Mouse (Mus musculus) lung, postnatal 0 days (tissue): ENCODE measurements at regions not wholly inside any gene's neighbourhood (a gene's known extent, or its start where the extent isn't known, plus 50 kb on each side); places are given as distances from the start of the nearest gene placed in this dataset.

ENCODE experiments used
- ATAC-seq: fragments of 200-750 bp; cut with Nextera tagmentation; 2 replicates; pipeline ENCODE4 v1.8.0; 2017; ENCODE audit warnings: moderate library complexity
- DNase-seq: peaks from one replicate; pipeline ENCODE4 v3.0.0-alpha.2; 2016; ENCODE audit warnings: low spot score
- H3K27ac ChIP-seq: fragments of 300-500 bp; sonication (generic); 2 replicates; pipeline ENCODE4 v1.5.1; 2014; ENCODE audit warnings: antibody characterized with exemption, mild to moderate bottlenecking, low read length, mixed read lengths
- H3K27me3 ChIP-seq: fragments of 300-500 bp; sonication (generic); replicated peaks from 2 replicates; pipeline ENCODE4 v1.6.1; 2014; ENCODE audit warnings: low read length, mixed read lengths; ENCODE audit not compliant: insufficient read depth
- H3K36me3 ChIP-seq: fragments of 300-500 bp; sonication (generic); 2 replicates; pipeline ENCODE4 v1.6.1; 2014; ENCODE audit warnings: low read length, mixed read lengths; ENCODE audit not compliant: insufficient read depth
- H3K4me1 ChIP-seq: fragments of 300-500 bp; sonication (generic); 2 replicates; pipeline ENCODE4 v1.6.1; 2014; ENCODE audit warnings: antibody characterized with exemption, low read depth, low read length, mixed read lengths; ENCODE audit not compliant: insufficient read depth
- H3K4me2 ChIP-seq: fragments of 300-500 bp; sonication (generic); replicated peaks from 2 replicates; pipeline ENCODE4 v1.6.1; 2014; ENCODE audit warnings: low read depth, mild to moderate bottlenecking, low read length, moderate library complexity, mixed read lengths
- H3K4me3 ChIP-seq: fragments of 300-500 bp; sonication (generic); 2 replicates; pipeline ENCODE4 v1.5.1; 2014; ENCODE audit warnings: low read depth, low read length
- H3K9ac ChIP-seq: fragments of 300-500 bp; sonication (generic); replicated peaks from 2 replicates; pipeline ENCODE4 v1.6.1; 2014; ENCODE audit warnings: low read depth, mild to moderate bottlenecking
- H3K9me3 ChIP-seq: fragments of 300-500 bp; sonication (generic); 2 replicates; pipeline ENCODE4 v1.6.1; 2016; ENCODE audit warnings: low read length, mixed read lengths
- CTCF ChIP-seq: IDR thresholded peaks from 2 replicates; pipeline ENCODE4 v1.5.1; 2016; ENCODE audit warnings: antibody characterized with exemption, mild to moderate bottlenecking
- EP300 ChIP-seq: IDR thresholded peaks from 2 replicates; pipeline ENCODE4 v1.6.1; 2016; ENCODE audit warnings: antibody characterized with exemption, mild to moderate bottlenecking, control low read depth
- WGBS: fragments of 180-500 bp; shearing (Covaris S2); extraction: QIAGEN DNeasy Blood & Tissue Kit; methylation state at CpG from one replicate; pipeline ENCODE4 v1.1.7; 2014; 5-methylcytosine and 5-hydroxymethylcytosine counted together

DNA sequence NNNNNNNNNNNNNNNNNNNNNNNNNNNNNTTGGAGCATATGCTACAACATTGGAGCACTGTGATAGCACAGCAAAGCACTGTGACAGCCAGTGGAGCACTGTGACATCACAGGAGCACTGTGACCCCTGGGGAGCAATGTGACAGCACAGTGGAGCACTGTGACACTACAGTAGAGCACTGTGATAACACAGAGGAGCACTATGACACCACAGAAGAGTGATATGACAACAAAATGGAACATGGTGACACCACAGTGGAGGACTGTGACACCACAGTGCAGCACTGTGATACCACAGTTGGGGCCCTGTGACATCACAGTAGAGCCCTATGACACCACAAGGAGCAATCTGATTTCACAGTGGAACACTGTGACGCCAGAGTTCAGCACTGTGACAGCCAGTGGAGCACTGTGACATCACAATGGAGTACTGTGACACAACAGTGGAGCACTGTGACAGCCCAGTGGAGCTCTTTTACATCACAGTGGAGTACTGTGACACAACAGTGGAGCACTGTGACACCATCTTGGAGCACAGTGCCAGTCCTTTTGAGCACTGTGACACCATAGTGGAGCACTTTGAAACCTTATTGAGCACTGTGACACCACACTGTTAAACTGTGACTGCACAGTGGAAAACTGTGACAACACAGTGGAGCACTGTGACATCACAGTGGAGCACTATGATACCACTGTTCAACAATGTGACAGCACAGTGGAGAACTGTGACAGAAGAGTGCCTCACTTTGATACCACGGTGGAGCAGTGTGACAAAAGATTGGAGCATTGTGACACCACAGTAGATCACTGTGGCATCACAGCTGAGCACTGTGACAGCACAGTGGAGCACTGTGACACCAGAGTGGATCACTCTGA lies 116.9 kb upstream of the Vmn1r2 start:
- no peaks in the 10 kb centered on the region for H3K27me3 ChIP-seq
- H3K9ac ChIP-seq = no peak overlapping the region
- no peak overlapping the region for H3K4me3 ChIP-seq
- no peak overlapping the region for H3K4me2 ChIP-seq
- no peak overlapping the region for H3K27ac ChIP-seq
- TF ChIP-seq EP300 (no peak), CTCF (no peak)
- H3K4me1 ChIP-seq = no peaks in the 10 kb centered on the region
- peaks cover 41% of the 10 kb centered on the region for H3K9me3 ChIP-seq
- DNase-seq = no peak
- WGBS = 52% methylated on average over 2 of the region's 2 CpGs
- no peaks in the 10 kb centered on the region for H3K36me3 ChIP-seq
- peak; percentile 52 for ATAC-seq

DNA sequence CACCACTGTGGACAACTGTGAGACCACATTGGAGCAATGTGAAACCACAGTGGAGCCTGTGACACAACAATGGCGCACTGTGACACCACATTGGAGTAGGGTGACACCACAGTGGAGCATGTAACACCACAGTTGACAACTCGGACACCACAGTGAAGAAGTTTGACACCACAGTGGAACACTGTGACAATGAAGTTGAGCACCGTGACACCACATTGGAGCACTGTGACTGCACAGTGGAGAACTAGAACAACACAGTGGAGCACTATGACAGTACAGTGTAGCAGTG lies 116.3 kb upstream of the Vmn1r2 start:
- no peak overlapping the region for H3K27ac ChIP-seq
- no peaks in the 10 kb centered on the region for H3K36me3 ChIP-seq
- no peak for ATAC-seq
- H3K4me3 ChIP-seq = no peak overlapping the region
- TF ChIP-seq EP300 = no peak
- TF ChIP-seq CTCF = no peak
- H3K9me3 ChIP-seq = peaks cover 47% of the 10 kb centered on the region
- no peak overlapping the region for H3K9ac ChIP-seq
- no peaks in the 10 kb centered on the region for H3K4me1 ChIP-seq
- no peak overlapping the region for H3K4me2 ChIP-seq
- 71% methylated on average over 3 of the region's 3 CpGs for WGBS
- no peaks in the 10 kb centered on the region for H3K27me3 ChIP-seq
- no peak for DNase-seq

DNA sequence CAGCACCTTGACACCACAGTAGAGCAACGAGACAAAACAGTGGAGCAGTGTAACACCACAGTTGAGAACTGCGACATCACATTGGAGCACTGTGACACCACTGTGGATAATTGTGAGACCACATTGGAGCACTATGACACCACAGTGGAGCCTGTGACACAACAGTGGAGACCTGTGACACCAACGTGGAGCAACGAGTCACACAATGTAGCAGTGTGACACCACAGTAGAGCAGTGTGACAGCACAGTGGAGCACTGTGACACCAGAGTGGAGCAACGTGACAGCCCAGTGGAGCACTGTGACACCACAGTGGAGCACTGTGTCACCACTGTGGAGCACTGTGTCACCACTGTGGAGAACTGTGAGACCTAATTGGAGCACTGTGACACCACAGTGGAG lies 115.9 kb upstream of the Vmn1r2 start:
- WGBS = 65% methylated on average over 5 of the region's 5 CpGs
- ATAC-seq (no peak), DNase-seq (no peak)
- H3K9ac ChIP-seq = no peak overlapping the region
- no peaks in the 10 kb centered on the region for H3K27me3 ChIP-seq
- no peaks in the 10 kb centered on the region for H3K4me1 ChIP-seq
- no peak overlapping the region for H3K4me2 ChIP-seq
- H3K9me3 ChIP-seq = peaks cover 51% of the 10 kb centered on the region
- TF ChIP-seq EP300 = no peak
- no peak for TF ChIP-seq CTCF
- no peak overlapping the region for H3K27ac ChIP-seq
- no peak overlapping the region for H3K4me3 ChIP-seq
- no peaks in the 10 kb centered on the region for H3K36me3 ChIP-seq

DNA sequence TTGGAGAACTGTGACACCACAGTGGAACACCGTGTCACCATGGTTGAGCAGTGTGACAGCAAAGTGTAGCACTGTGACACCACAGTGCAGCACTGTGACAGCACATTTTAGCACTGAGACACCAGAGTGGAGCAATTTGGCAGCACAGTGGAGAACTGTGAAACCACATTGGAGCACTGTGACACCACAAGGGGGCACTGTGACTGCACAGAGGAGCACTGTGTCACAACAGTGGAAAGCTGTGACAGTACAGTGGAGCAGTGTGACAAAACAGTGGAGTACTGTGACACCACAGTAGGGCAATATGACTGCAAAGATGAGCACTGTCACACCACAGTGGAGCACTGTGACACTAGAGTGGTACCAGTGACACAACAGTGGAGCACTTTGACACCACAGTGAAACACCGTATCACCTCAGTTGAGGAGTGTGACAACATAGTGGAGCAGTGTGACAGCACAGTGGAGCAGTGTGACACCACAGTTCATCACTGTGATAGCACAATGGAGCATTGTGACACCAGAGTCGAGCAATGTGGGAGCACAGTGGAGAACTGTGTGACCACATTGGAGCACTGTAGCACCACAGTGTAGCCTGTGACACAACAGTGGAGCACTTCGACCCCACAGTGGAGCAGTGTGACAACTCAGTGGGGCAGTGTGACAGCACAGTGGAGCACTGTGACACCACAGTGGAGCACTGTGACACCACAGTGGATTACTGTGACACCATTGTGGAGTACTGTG lies 114.6 kb upstream of the Vmn1r2 start:
- Histone ChIP-seq H3K9me3 (peaks cover 52% of the 10 kb centered on the region), H3K4me2 (no peak overlapping the region), H3K4me1 (no peaks in the 10 kb centered on the region), H3K27me3 (no peaks in the 10 kb centered on the region), H3K9ac (no peak overlapping the region), H3K4me3 (no peak overlapping the region), H3K27ac (no peak overlapping the region), H3K36me3 (no peaks in the 10 kb centered on the region)
- TF ChIP-seq EP300 (no peak), CTCF (no peak)
- DNase-seq (no peak), ATAC-seq (0 out of 2 replicates have a peak, but pooled peaks have one; percentile 8)
- 75% methylated on average over 4 of the region's 4 CpGs for WGBS

DNA sequence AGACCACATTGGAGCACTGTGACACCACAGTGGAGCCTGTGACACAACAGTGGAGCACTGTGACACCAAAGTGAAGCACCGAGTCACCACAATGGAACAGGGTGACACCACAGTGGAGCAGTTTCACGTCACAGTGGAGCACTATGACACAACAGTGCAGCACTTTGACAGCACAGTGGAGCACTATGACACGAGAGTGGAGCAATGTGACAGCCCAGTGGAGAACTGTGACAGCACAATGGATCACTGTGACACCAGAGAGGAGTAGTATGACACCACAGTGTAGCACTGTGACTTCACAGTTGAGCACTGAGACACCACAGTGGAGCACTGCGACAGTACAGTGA lies 114.1 kb upstream of the Vmn1r2 start:
- Histone ChIP-seq H3K4me1 (no peaks in the 10 kb centered on the region), H3K4me3 (no peak overlapping the region), H3K36me3 (no peaks in the 10 kb centered on the region), H3K27ac (no peak overlapping the region), H3K27me3 (no peaks in the 10 kb centered on the region), H3K9ac (no peak overlapping the region), H3K9me3 (peaks cover 52% of the 10 kb centered on the region), H3K4me2 (no peak overlapping the region)
- WGBS = 55% methylated on average over 4 of the region's 4 CpGs
- no peak for TF ChIP-seq EP300
- TF ChIP-seq CTCF = no peak
- DNase-seq = no peak
- 0 out of 2 replicates have a peak, but pooled peaks have one; percentile 4 for ATAC-seq

DNA sequence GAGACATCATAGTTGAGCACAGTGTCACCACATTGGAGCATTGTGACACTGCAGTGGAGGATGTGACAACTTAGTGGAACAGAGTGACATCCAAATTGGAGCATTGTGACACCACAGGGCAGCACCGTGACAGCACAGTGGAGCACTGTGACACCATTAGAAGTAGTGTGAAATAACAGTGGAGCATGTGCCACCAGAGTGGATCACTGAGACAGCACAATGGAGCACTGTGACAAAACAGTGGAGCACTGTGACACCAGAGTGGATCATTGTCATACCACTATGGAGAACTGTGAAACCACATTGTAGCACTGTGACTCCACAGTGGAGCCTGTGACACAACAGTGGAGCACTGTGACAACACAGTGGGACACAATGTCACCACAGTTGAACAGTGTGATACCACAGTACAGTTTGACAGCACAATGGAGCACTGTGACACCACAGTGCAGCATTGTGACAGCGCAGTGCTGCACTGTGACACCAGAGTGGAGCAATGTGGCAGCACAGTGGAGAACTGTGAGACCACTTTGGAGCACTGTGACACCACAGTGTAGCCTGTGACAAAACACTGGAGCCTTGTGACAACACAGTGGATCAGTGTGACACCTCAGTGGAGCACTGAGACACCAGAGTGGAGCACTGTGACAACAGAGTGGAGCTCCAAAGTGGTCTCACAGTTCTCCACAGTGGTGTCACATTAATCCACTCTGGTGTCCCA lies 113.5 kb upstream of the Vmn1r2 start:
- 79% methylated on average over 2 of the region's 2 CpGs for WGBS
- TF ChIP-seq CTCF = no peak
- TF ChIP-seq EP300 = no peak
- no peaks in the 10 kb centered on the region for H3K36me3 ChIP-seq
- no peak overlapping the region for H3K9ac ChIP-seq
- H3K27ac ChIP-seq = no peak overlapping the region
- peaks cover 54% of the 10 kb centered on the region for H3K9me3 ChIP-seq
- no peaks in the 10 kb centered on the region for H3K27me3 ChIP-seq
- no peak overlapping the region for H3K4me2 ChIP-seq
- no peaks in the 10 kb centered on the region for H3K4me1 ChIP-seq
- no peak overlapping the region for H3K4me3 ChIP-seq
- no peak for DNase-seq
- no peak for ATAC-seq
